Mouse (Mus musculus) lung, embryonic 14.5 days (tissue): Measurements from ENCODE around the gene Nav1. TPM values are rescaled to one million over a fixed set of nuclear protein-coding genes. Genes with fewer than 3 reads are reported as not detected.

ENCODE experiments used
- ATAC-seq: fragments of 200-750 bp; cut with Nextera tagmentation; 2 replicates; pipeline ENCODE4 v1.8.0; 2017; ENCODE audit warnings: mild to moderate bottlenecking, moderate TSS enrichment, moderate library complexity; ENCODE audit not compliant: insufficient read depth
- DNase-seq: peaks from one replicate; pipeline ENCODE4 v3.0.0-alpha.2; 2015
- H3K27ac ChIP-seq: fragments of 300-500 bp; sonication (generic); 2 replicates; pipeline ENCODE4 v1.5.1; 2014; ENCODE audit warnings: low read depth, mild to moderate bottlenecking, moderate library complexity
- H3K27me3 ChIP-seq: fragments of 300-500 bp; sonication (generic); 2 replicates; pipeline ENCODE4 v1.6.1; 2014; ENCODE audit warnings: low read length, control low read depth; ENCODE audit not compliant: insufficient read depth
- H3K36me3 ChIP-seq: fragments of 300-500 bp; sonication (generic); 2 replicates; pipeline ENCODE4 v1.6.1; 2014; ENCODE audit warnings: control low read depth; ENCODE audit not compliant: insufficient read depth
- H3K4me1 ChIP-seq: fragments of 300-500 bp; sonication (generic); 2 replicates; pipeline ENCODE4 v1.6.1; 2014; ENCODE audit warnings: antibody characterized with exemption, control low read depth; ENCODE audit not compliant: insufficient read depth
- H3K4me2 ChIP-seq: fragments of 300-500 bp; sonication (generic); 2 replicates; pipeline ENCODE4 v1.6.1; 2014; ENCODE audit warnings: mild to moderate bottlenecking
- H3K4me3 ChIP-seq: fragments of 300-500 bp; sonication (generic); 2 replicates; pipeline ENCODE4 v1.5.1; 2014; ENCODE audit warnings: low read depth, low read length
- H3K9ac ChIP-seq: fragments of 300-500 bp; sonication (generic); 2 replicates; pipeline ENCODE4 v1.6.1; 2014
- H3K9me3 ChIP-seq: fragments of 300-500 bp; sonication (generic); 2 replicates; pipeline ENCODE4 v1.6.1; 2016; ENCODE audit warnings: low read depth, low read length, control low read depth
- CTCF ChIP-seq: IDR thresholded peaks from 2 replicates; pipeline ENCODE4 v1.5.1; 2016; ENCODE audit warnings: antibody characterized with exemption, low read depth
- WGBS: fragments of 180-500 bp; shearing (Covaris S2); extraction: QIAGEN DNeasy Blood & Tissue Kit; methylation state at CpG from one replicate; pipeline ENCODE4 v1.1.7; 2014; 5-methylcytosine and 5-hydroxymethylcytosine counted together
- polyA plus RNA-seq: library from polyadenylated mRNA; unstranded; fragments of >200 nt; fragmentation: Nextera tagmentation; extraction: Ambion mirVana; gene quantifications from 2 replicates; pipeline ENCODE4 v1.2.1, GENCODE M21; 2014

Gene Nav1
- polyA plus RNA-seq, 1 experiment from 2014 or later, result 21.7 TPM

- no peaks in the 10 kb centered on the region for H3K27me3 ChIP-seq
- no peak overlapping the region for H3K4me3 ChIP-seq
- 23% methylated on average over 4 of the region's 4 CpGs for WGBS
- DNase-seq (peak; percentile 98), ATAC-seq (peak; percentile 62)
- H3K9me3 ChIP-seq, result no peaks in the 10 kb centered on the region
- no peak overlapping the region for H3K4me2 ChIP-seq
- no peak overlapping the region for H3K9ac ChIP-seq
- no peak overlapping the region for H3K27ac ChIP-seq
- TF ChIP-seq CTCF, result peak; percentile 99
- no peaks in the 10 kb centered on the region for H3K36me3 ChIP-seq
- peaks cover 15% of the 10 kb centered on the region for H3K4me1 ChIP-seq
These were observed 66.8 kb downstream of the Nav1 start for GRCm38 (mm10) chr1:135540270-135540669.

- H3K9me3 ChIP-seq, result no peaks in the 10 kb centered on the region
- peaks cover 15% of the 10 kb centered on the region for H3K4me1 ChIP-seq
- TF ChIP-seq CTCF, result no peak
- 0 out of 2 replicates have a peak, but pooled peaks cover 3% of the 10 kb centered on the region for H3K36me3 ChIP-seq
- no peak overlapping the region for H3K9ac ChIP-seq
- 57% methylated on average over 12 of the region's 12 CpGs for WGBS
- H3K27ac ChIP-seq, result peak overlapping the region; percentile 10; the same call in 1 of the 2 replicates
- no peak overlapping the region for H3K4me3 ChIP-seq
- ATAC-seq, result no peak
- H3K27me3 ChIP-seq, result no peaks in the 10 kb centered on the region
- H3K4me2 ChIP-seq, result no peak overlapping the region
- no peak for DNase-seq
These were observed 68.4 kb downstream of the Nav1 start for GRCm38 (mm10) chr1:135538441-135539265.

- ATAC-seq, result no peak
- Histone ChIP-seq H3K4me3 (no peak overlapping the region), H3K27me3 (no peaks in the 10 kb centered on the region), H3K4me2 (no peak overlapping the region), H3K27ac (no peak overlapping the region), H3K9me3 (no peaks in the 10 kb centered on the region), H3K36me3 (0 out of 2 replicates have a peak, but pooled peaks cover 3% of the 10 kb centered on the region), H3K9ac (no peak overlapping the region), H3K4me1 (peaks cover 15% of the 10 kb centered on the region)
- WGBS, result 80% methylated on average over 7 of the region's 7 CpGs
- TF ChIP-seq CTCF, result no peak
- DNase-seq, result no peak
These were observed 70.3 kb downstream of the Nav1 start for GRCm38 (mm10) chr1:135536822-135537221.

GRCm38 (mm10) chr1:135536326-135536725, 70.8 kb downstream of the Nav1 start:
- Histone ChIP-seq H3K4me1 (peaks cover 18% of the 10 kb centered on the region), H3K9me3 (no peaks in the 10 kb centered on the region), H3K36me3 (0 out of 2 replicates have a peak, but pooled peaks cover 3% of the 10 kb centered on the region), H3K9ac (no peak overlapping the region), H3K27ac (no peak overlapping the region), H3K4me3 (no peak overlapping the region), H3K4me2 (no peak overlapping the region), H3K27me3 (no peaks in the 10 kb centered on the region)
- TF ChIP-seq CTCF, result no peak
- WGBS, result 54% methylated on average over 2 of the region's 2 CpGs
- DNase-seq (peak; percentile 60), ATAC-seq (no peak)

- Histone ChIP-seq H3K4me1 (peaks cover 21% of the 10 kb centered on the region), H3K27ac (peak overlapping the region; percentile 72), H3K36me3 (0 out of 2 replicates have a peak, but pooled peaks cover 3% of the 10 kb centered on the region), H3K9ac (no peak overlapping the region; the same call in 1 of the 2 replicates), H3K4me3 (no peak overlapping the region), H3K4me2 (no peak overlapping the region), H3K27me3 (no peaks in the 10 kb centered on the region), H3K9me3 (no peaks in the 10 kb centered on the region)
- TF ChIP-seq CTCF, result no peak
- DNase-seq, result peak; percentile 84
- peak; percentile 57; the same call in 1 of the 2 replicates for ATAC-seq
- WGBS, result 13% methylated on average over 4 of the region's 4 CpGs
These were observed 71.8 kb downstream of the Nav1 start for GRCm38 (mm10) chr1:135535256-135535655.

GRCm38 (mm10) chr1:135534782-135535181, 72.3 kb downstream of the Nav1 start:
- peak; percentile 5; the same call in 1 of the 2 replicates for ATAC-seq
- Histone ChIP-seq H3K27ac (peak overlapping the region; percentile 72), H3K4me3 (no peak overlapping the region), H3K9me3 (no peaks in the 10 kb centered on the region), H3K4me2 (no peak overlapping the region), H3K27me3 (no peaks in the 10 kb centered on the region), H3K4me1 (peaks cover 21% of the 10 kb centered on the region), H3K36me3 (0 out of 2 replicates have a peak, but pooled peaks cover 3% of the 10 kb centered on the region), H3K9ac (no peak overlapping the region)
- no peak for TF ChIP-seq CTCF
- no peak for DNase-seq
- 34% methylated on average over 4 of the region's 4 CpGs for WGBS

GRCm38 (mm10) chr1:135534070-135534469, 73.0 kb downstream of the Nav1 start:
- no peak for DNase-seq
- Histone ChIP-seq H3K9ac (no peak overlapping the region), H3K4me3 (no peak overlapping the region), H3K9me3 (no peaks in the 10 kb centered on the region), H3K36me3 (0 out of 2 replicates have a peak, but pooled peaks cover 3% of the 10 kb centered on the region), H3K4me2 (no peak overlapping the region), H3K27ac (no peak overlapping the region), H3K4me1 (peaks cover 21% of the 10 kb centered on the region), H3K27me3 (no peaks in the 10 kb centered on the region)
- 74% methylated on average over 4 of the region's 4 CpGs for WGBS
- no peak for ATAC-seq
- TF ChIP-seq CTCF, result no peak
